Mouse (Mus musculus): ENCODE measurements at regions not wholly inside any gene's neighbourhood (a gene's known extent, or its start where the extent isn't known, plus 50 kb on each side); places are given as distances from the start of the nearest gene placed in this dataset.

GRCm38 (mm10) chr2:50943180-50943579 lies 205.7 kb downstream of the Rnd3 start:
- Histone ChIP-seq H3K4me3 (ENCODE audit: low read depth, low read length) (no peak overlapping the region), H3K27ac (ENCODE audit: low read length) (no peak overlapping the region), H3K27me3 (ENCODE audit: control insufficient read depth, insufficient read depth, low read length) (no peaks in the 10 kb centered on the region), H3K4me1 (ENCODE audit: control insufficient read depth, insufficient read depth, low read length) (no peaks in the 10 kb centered on the region), H3K9me3 (ENCODE audit: control insufficient read depth, low read depth, low read length) (no peaks in the 10 kb centered on the region), H3K4me2 (replicated peaks; ENCODE audit: low read depth, low read length) (no peak overlapping the region), H3K36me3 (ENCODE audit: control insufficient read depth, insufficient read depth, low read length) (no peaks in the 10 kb centered on the region), H3K9ac (replicated peaks; ENCODE audit: low read depth, low read length) (no peak overlapping the region)
- ATAC-seq (ENCODE audit: insufficient number of reproducible peaks, insufficient read depth, low FRiP score, low read depth), result no peak
- WGBS, result 76% methylated on average over 15 of the region's 15 CpGs

GRCm38 (mm10) chr2:50942741-50943140 lies 206.2 kb downstream of the Rnd3 start:
- Histone ChIP-seq H3K4me1 (ENCODE audit: control insufficient read depth, insufficient read depth, low read length) (no peaks in the 10 kb centered on the region), H3K27me3 (ENCODE audit: control insufficient read depth, insufficient read depth, low read length) (no peaks in the 10 kb centered on the region), H3K4me3 (ENCODE audit: low read depth, low read length) (no peak overlapping the region), H3K4me2 (replicated peaks; ENCODE audit: low read depth, low read length) (no peak overlapping the region), H3K9ac (replicated peaks; ENCODE audit: low read depth, low read length) (no peak overlapping the region), H3K27ac (ENCODE audit: low read length) (no peak overlapping the region), H3K9me3 (ENCODE audit: control insufficient read depth, low read depth, low read length) (no peaks in the 10 kb centered on the region), H3K36me3 (ENCODE audit: control insufficient read depth, insufficient read depth, low read length) (no peaks in the 10 kb centered on the region)
- WGBS, result 85% methylated on average over 11 of the region's 11 CpGs
- no peak for ATAC-seq (ENCODE audit: insufficient number of reproducible peaks, insufficient read depth, low FRiP score, low read depth)

- 35% methylated on average over 7 of the region's 7 CpGs for WGBS
- no peaks in the 10 kb centered on the region for H3K36me3 ChIP-seq (ENCODE audit: control insufficient read depth, insufficient read depth, low read length)
- no peaks in the 10 kb centered on the region for H3K4me1 ChIP-seq (ENCODE audit: control insufficient read depth, insufficient read depth, low read length)
- no peak overlapping the region for H3K4me2 ChIP-seq (replicated peaks; ENCODE audit: low read depth, low read length)
- H3K9me3 ChIP-seq (ENCODE audit: control insufficient read depth, low read depth, low read length), result no peaks in the 10 kb centered on the region
- H3K27me3 ChIP-seq (ENCODE audit: control insufficient read depth, insufficient read depth, low read length), result no peaks in the 10 kb centered on the region
- no peak for ATAC-seq (ENCODE audit: insufficient number of reproducible peaks, insufficient read depth, low FRiP score, low read depth)
- H3K4me3 ChIP-seq (ENCODE audit: low read depth, low read length), result no peak overlapping the region
- H3K9ac ChIP-seq (replicated peaks; ENCODE audit: low read depth, low read length), result no peak overlapping the region
- no peak overlapping the region for H3K27ac ChIP-seq (ENCODE audit: low read length)
Observed at GRCm38 (mm10) chr2:50932936-50933335, 216.0 kb downstream of the Rnd3 start.

- Histone ChIP-seq H3K4me3 (ENCODE audit: low read depth, low read length) (no peak overlapping the region), H3K9me3 (ENCODE audit: control insufficient read depth, low read depth, low read length) (no peaks in the 10 kb centered on the region), H3K27ac (ENCODE audit: low read length) (no peak overlapping the region), H3K9ac (replicated peaks; ENCODE audit: low read depth, low read length) (no peak overlapping the region), H3K36me3 (ENCODE audit: control insufficient read depth, insufficient read depth, low read length) (no peaks in the 10 kb centered on the region), H3K4me2 (replicated peaks; ENCODE audit: low read depth, low read length) (no peak overlapping the region), H3K4me1 (ENCODE audit: control insufficient read depth, insufficient read depth, low read length) (no peaks in the 10 kb centered on the region), H3K27me3 (ENCODE audit: control insufficient read depth, insufficient read depth, low read length) (no peaks in the 10 kb centered on the region)
- ATAC-seq (ENCODE audit: insufficient number of reproducible peaks, insufficient read depth, low FRiP score, low read depth), result no peak
Observed at GRCm38 (mm10) chr2:50921002-50921401, 227.9 kb downstream of the Rnd3 start.

GRCm38 (mm10) chr2:50916323-50917221 lies 232.3 kb downstream of the Rnd3 start:
- no peak for ATAC-seq (ENCODE audit: insufficient number of reproducible peaks, insufficient read depth, low FRiP score, low read depth)
- no peaks in the 10 kb centered on the region for H3K27me3 ChIP-seq (ENCODE audit: control insufficient read depth, insufficient read depth, low read length)
- no peak overlapping the region for H3K4me2 ChIP-seq (replicated peaks; ENCODE audit: low read depth, low read length)
- 60% methylated on average over 18 of the region's 18 CpGs for WGBS
- H3K9me3 ChIP-seq (ENCODE audit: control insufficient read depth, low read depth, low read length), result no peaks in the 10 kb centered on the region
- no peaks in the 10 kb centered on the region for H3K36me3 ChIP-seq (ENCODE audit: control insufficient read depth, insufficient read depth, low read length)
- no peak overlapping the region for H3K9ac ChIP-seq (replicated peaks; ENCODE audit: low read depth, low read length)
- H3K4me1 ChIP-seq (ENCODE audit: control insufficient read depth, insufficient read depth, low read length), result no peaks in the 10 kb centered on the region
- H3K4me3 ChIP-seq (ENCODE audit: low read depth, low read length), result no peak overlapping the region
- no peak overlapping the region for H3K27ac ChIP-seq (ENCODE audit: low read length)

GRCm38 (mm10) chr2:50915149-50915548 lies 233.8 kb downstream of the Rnd3 start:
- H3K27me3 ChIP-seq (ENCODE audit: control insufficient read depth, insufficient read depth, low read length), result no peaks in the 10 kb centered on the region
- H3K9me3 ChIP-seq (ENCODE audit: control insufficient read depth, low read depth, low read length), result no peaks in the 10 kb centered on the region
- ATAC-seq (ENCODE audit: insufficient number of reproducible peaks, insufficient read depth, low FRiP score, low read depth), result no peak
- no peak overlapping the region for H3K9ac ChIP-seq (replicated peaks; ENCODE audit: low read depth, low read length)
- 83% methylated on average over 2 of the region's 2 CpGs for WGBS
- no peaks in the 10 kb centered on the region for H3K4me1 ChIP-seq (ENCODE audit: control insufficient read depth, insufficient read depth, low read length)
- no peak overlapping the region for H3K4me3 ChIP-seq (ENCODE audit: low read depth, low read length)
- H3K4me2 ChIP-seq (replicated peaks; ENCODE audit: low read depth, low read length), result no peak overlapping the region
- H3K27ac ChIP-seq (ENCODE audit: low read length), result no peak overlapping the region
- no peaks in the 10 kb centered on the region for H3K36me3 ChIP-seq (ENCODE audit: control insufficient read depth, insufficient read depth, low read length)

- Histone ChIP-seq H3K9me3 (ENCODE audit: control insufficient read depth, low read depth, low read length) (no peaks in the 10 kb centered on the region), H3K27ac (ENCODE audit: low read length) (no peak overlapping the region), H3K9ac (replicated peaks; ENCODE audit: low read depth, low read length) (no peak overlapping the region), H3K4me1 (ENCODE audit: control insufficient read depth, insufficient read depth, low read length) (no peaks in the 10 kb centered on the region), H3K36me3 (ENCODE audit: control insufficient read depth, insufficient read depth, low read length) (no peaks in the 10 kb centered on the region), H3K4me2 (replicated peaks; ENCODE audit: low read depth, low read length) (no peak overlapping the region), H3K27me3 (ENCODE audit: control insufficient read depth, insufficient read depth, low read length) (no peaks in the 10 kb centered on the region), H3K4me3 (ENCODE audit: low read depth, low read length) (no peak overlapping the region)
- no peak for ATAC-seq (ENCODE audit: insufficient number of reproducible peaks, insufficient read depth, low FRiP score, low read depth)
Observed at GRCm38 (mm10) chr2:50914176-50914575, 234.7 kb downstream of the Rnd3 start.

- WGBS, result 76% methylated on average over 3 of the region's 3 CpGs
- H3K9me3 ChIP-seq (ENCODE audit: control insufficient read depth, low read depth, low read length), result no peaks in the 10 kb centered on the region
- no peaks in the 10 kb centered on the region for H3K27me3 ChIP-seq (ENCODE audit: control insufficient read depth, insufficient read depth, low read length)
- H3K36me3 ChIP-seq (ENCODE audit: control insufficient read depth, insufficient read depth, low read length), result no peaks in the 10 kb centered on the region
- no peak for ATAC-seq (ENCODE audit: insufficient number of reproducible peaks, insufficient read depth, low FRiP score, low read depth)
- no peak overlapping the region for H3K4me3 ChIP-seq (ENCODE audit: low read depth, low read length)
- no peaks in the 10 kb centered on the region for H3K4me1 ChIP-seq (ENCODE audit: control insufficient read depth, insufficient read depth, low read length)
- H3K4me2 ChIP-seq (replicated peaks; ENCODE audit: low read depth, low read length), result no peak overlapping the region
- no peak overlapping the region for H3K9ac ChIP-seq (replicated peaks; ENCODE audit: low read depth, low read length)
- no peak overlapping the region for H3K27ac ChIP-seq (ENCODE audit: low read length)
Observed at GRCm38 (mm10) chr2:50908762-50909161, 240.1 kb downstream of the Rnd3 start.

- ATAC-seq (ENCODE audit: insufficient number of reproducible peaks, insufficient read depth, low FRiP score, low read depth), result no peak
Observed at GRCm38 (mm10) chr2:50902701-50903100, 246.2 kb downstream of the Rnd3 start.

More at GRCm38 (mm10) chr2:50902701-50903100, 246.2 kb downstream of the Rnd3 start:
- H3K27me3 ChIP-seq (ENCODE audit: control insufficient read depth, insufficient read depth, low read length), result no peaks in the 10 kb centered on the region
- no peaks in the 10 kb centered on the region for H3K9me3 ChIP-seq (ENCODE audit: control insufficient read depth, low read depth, low read length)
- H3K9ac ChIP-seq (replicated peaks; ENCODE audit: low read depth, low read length), result no peak overlapping the region
- no peak overlapping the region for H3K27ac ChIP-seq (ENCODE audit: low read length)
- H3K4me1 ChIP-seq (ENCODE audit: control insufficient read depth, insufficient read depth, low read length), result no peaks in the 10 kb centered on the region
- H3K4me2 ChIP-seq (replicated peaks; ENCODE audit: low read depth, low read length), result no peak overlapping the region
- no peaks in the 10 kb centered on the region for H3K36me3 ChIP-seq (ENCODE audit: control insufficient read depth, insufficient read depth, low read length)
- 66% methylated on average over 8 of the region's 8 CpGs for WGBS
- no peak overlapping the region for H3K4me3 ChIP-seq (ENCODE audit: low read depth, low read length)
